Mouse (Mus musculus) myocyte (in vitro differentiated cells): Measurements from ENCODE around the gene B4galnt1.

ENCODE experiments used
- E2F4 ChIP-seq: IDR thresholded peaks from one replicate; pipeline ENCODE4 v1.6.1; 2011; ENCODE audit warnings: mild to moderate bottlenecking, control low read depth, moderate library complexity; ENCODE audit not compliant: insufficient read depth
- POLR2A ChIP-seq: IDR thresholded peaks from one replicate; pipeline ENCODE4 v1.6.1; 2011; ENCODE audit warnings: low read depth, mild to moderate bottlenecking, control low read depth, moderate library complexity; ENCODE audit not compliant: insufficient read length
- USF1 ChIP-seq: IDR thresholded peaks from one replicate; pipeline ENCODE4 v1.6.1; 2011; ENCODE audit warnings: low read depth, mild to moderate bottlenecking, control low read depth, moderate library complexity

GRCm38 (mm10) chr10:127154652-127155051 is 10.4 kb upstream of the B4galnt1 start:
- TF ChIP-seq USF1 (no peak), POLR2A (no peak), E2F4 (no peak)
